Mouse (Mus musculus): ENCODE data around the gene Ralgps2. TPM values are rescaled to one million over a fixed set of nuclear protein-coding genes. Genes with fewer than 3 reads are reported as not detected.

Ralgps2 gene
- polyA plus RNA-seq, 1 experiment: 20.3 TPM

- no peak overlapping the region for H3K4me3 ChIP-seq (replicated peaks; ENCODE audit: insufficient read depth, low read depth, low read length)
- H3K4me1 ChIP-seq (ENCODE audit: control insufficient read depth, insufficient read depth, low read length): peaks cover 6% of the 10 kb centered on the region
- H3K27ac ChIP-seq (ENCODE audit: insufficient read depth, low read length): no peak overlapping the region
- H3K27me3 ChIP-seq (ENCODE audit: control insufficient read depth, insufficient read depth, low read length): no peaks in the 10 kb centered on the region
- TF ChIP-seq POLR2A (IDR thresholded peaks at IDR 0.05; ENCODE audit: borderline replicate concordance, insufficient read depth, low read length) (no peak), CTCF (IDR thresholded peaks at IDR 0.05; ENCODE audit: borderline replicate concordance, insufficient read depth, low read depth, low read length) (no peak)
- DNase-seq: no peak
- WGBS: 63% methylated on average over 11 of the region's 11 CpGs
These were observed 97.6 kb downstream of the Ralgps2 start for GRCm38 (mm10) chr1:156841625-156842339.

GRCm38 (mm10) chr1:156838695-156839094 is 100.7 kb downstream of the Ralgps2 start:
- H3K4me3 ChIP-seq (replicated peaks; ENCODE audit: insufficient read depth, low read depth, low read length): no peak overlapping the region
- 12% methylated on average over 6 of the region's 6 CpGs for WGBS
- peaks cover 6% of the 10 kb centered on the region for H3K4me1 ChIP-seq (ENCODE audit: control insufficient read depth, insufficient read depth, low read length)
- H3K27ac ChIP-seq (ENCODE audit: insufficient read depth, low read length): no peak overlapping the region
- DNase-seq: no peak
- H3K27me3 ChIP-seq (ENCODE audit: control insufficient read depth, insufficient read depth, low read length): no peaks in the 10 kb centered on the region
- no peak for TF ChIP-seq CTCF (IDR thresholded peaks at IDR 0.05; ENCODE audit: borderline replicate concordance, insufficient read depth, low read depth, low read length)
- TF ChIP-seq POLR2A (IDR thresholded peaks at IDR 0.05; ENCODE audit: borderline replicate concordance, insufficient read depth, low read length): no peak

GRCm38 (mm10) chr1:156838177-156838576 is 101.2 kb downstream of the Ralgps2 start, which contains the start of gene Angptl1:
TSS of gene Angptl1 (plus strand) at chr1:156838562.
- TF ChIP-seq CTCF (IDR thresholded peaks at IDR 0.05; ENCODE audit: borderline replicate concordance, insufficient read depth, low read depth, low read length) (no peak), POLR2A (IDR thresholded peaks at IDR 0.05; ENCODE audit: borderline replicate concordance, insufficient read depth, low read length) (no peak)
- Histone ChIP-seq H3K27me3 (ENCODE audit: control insufficient read depth, insufficient read depth, low read length) (no peaks in the 10 kb centered on the region), H3K4me1 (ENCODE audit: control insufficient read depth, insufficient read depth, low read length) (peaks cover 6% of the 10 kb centered on the region), H3K27ac (ENCODE audit: insufficient read depth, low read length) (no peak within 1 kb of the TSS), H3K4me3 (replicated peaks; ENCODE audit: insufficient read depth, low read depth, low read length) (no peak within 1 kb of the TSS)
- WGBS: 78% methylated on average over 4 of the region's 4 CpGs
- no peak for DNase-seq

- Histone ChIP-seq H3K4me1 (ENCODE audit: control insufficient read depth, insufficient read depth, low read length) (no peaks in the 10 kb centered on the region), H3K4me3 (replicated peaks; ENCODE audit: insufficient read depth, low read depth, low read length) (no peak overlapping the region), H3K27ac (ENCODE audit: insufficient read depth, low read length) (no peak overlapping the region), H3K27me3 (ENCODE audit: control insufficient read depth, insufficient read depth, low read length) (no peaks in the 10 kb centered on the region)
- TF ChIP-seq CTCF (IDR thresholded peaks at IDR 0.05; ENCODE audit: borderline replicate concordance, insufficient read depth, low read depth, low read length) (no peak), POLR2A (IDR thresholded peaks at IDR 0.05; ENCODE audit: borderline replicate concordance, insufficient read depth, low read length) (no peak)
- 91% methylated on average over 1 of the region's 1 CpGs for WGBS
- no peak for DNase-seq
These were observed 120.2 kb downstream of the Ralgps2 start for GRCm38 (mm10) chr1:156819236-156819635.

- Histone ChIP-seq H3K4me3 (replicated peaks; ENCODE audit: insufficient read depth, low read depth, low read length) (no peak overlapping the region), H3K27me3 (ENCODE audit: control insufficient read depth, insufficient read depth, low read length) (no peaks in the 10 kb centered on the region), H3K27ac (ENCODE audit: insufficient read depth, low read length) (no peak overlapping the region), H3K4me1 (ENCODE audit: control insufficient read depth, insufficient read depth, low read length) (no peaks in the 10 kb centered on the region)
- no peak for TF ChIP-seq POLR2A (IDR thresholded peaks at IDR 0.05; ENCODE audit: borderline replicate concordance, insufficient read depth, low read length)
- TF ChIP-seq CTCF (IDR thresholded peaks at IDR 0.05; ENCODE audit: borderline replicate concordance, insufficient read depth, low read depth, low read length): no peak
- WGBS: 76% methylated on average over 6 of the region's 6 CpGs
- no peak for DNase-seq
These were observed 125.9 kb downstream of the Ralgps2 start for GRCm38 (mm10) chr1:156813485-156813884.

- no peak for DNase-seq
- WGBS: 60% methylated on average over 8 of the region's 8 CpGs
- Histone ChIP-seq H3K4me3 (replicated peaks; ENCODE audit: insufficient read depth, low read depth, low read length) (no peak overlapping the region), H3K4me1 (ENCODE audit: control insufficient read depth, insufficient read depth, low read length) (no peaks in the 10 kb centered on the region), H3K27me3 (ENCODE audit: control insufficient read depth, insufficient read depth, low read length) (no peaks in the 10 kb centered on the region), H3K27ac (ENCODE audit: insufficient read depth, low read length) (no peak overlapping the region)
- TF ChIP-seq CTCF (IDR thresholded peaks at IDR 0.05; ENCODE audit: borderline replicate concordance, insufficient read depth, low read depth, low read length) (no peak), POLR2A (IDR thresholded peaks at IDR 0.05; ENCODE audit: borderline replicate concordance, insufficient read depth, low read length) (no peak)
These were observed 126.7 kb downstream of the Ralgps2 start for GRCm38 (mm10) chr1:156812716-156813115.

GRCm38 (mm10) chr1:156811928-156812327 is 127.5 kb downstream of the Ralgps2 start:
- no peak for DNase-seq
- Histone ChIP-seq H3K27ac (ENCODE audit: insufficient read depth, low read length) (no peak overlapping the region), H3K27me3 (ENCODE audit: control insufficient read depth, insufficient read depth, low read length) (no peaks in the 10 kb centered on the region), H3K4me3 (replicated peaks; ENCODE audit: insufficient read depth, low read depth, low read length) (no peak overlapping the region), H3K4me1 (ENCODE audit: control insufficient read depth, insufficient read depth, low read length) (no peaks in the 10 kb centered on the region)
- TF ChIP-seq CTCF (IDR thresholded peaks at IDR 0.05; ENCODE audit: borderline replicate concordance, insufficient read depth, low read depth, low read length) (no peak), POLR2A (IDR thresholded peaks at IDR 0.05; ENCODE audit: borderline replicate concordance, insufficient read depth, low read length) (no peak)
- WGBS: 53% methylated on average over 7 of the region's 7 CpGs

GRCm38 (mm10) chr1:156808332-156808731 is 131.1 kb downstream of the Ralgps2 start:
- Histone ChIP-seq H3K4me3 (replicated peaks; ENCODE audit: insufficient read depth, low read depth, low read length) (no peak overlapping the region), H3K27me3 (ENCODE audit: control insufficient read depth, insufficient read depth, low read length) (no peaks in the 10 kb centered on the region), H3K4me1 (ENCODE audit: control insufficient read depth, insufficient read depth, low read length) (no peaks in the 10 kb centered on the region), H3K27ac (ENCODE audit: insufficient read depth, low read length) (no peak overlapping the region)
- TF ChIP-seq CTCF (IDR thresholded peaks at IDR 0.05; ENCODE audit: borderline replicate concordance, insufficient read depth, low read depth, low read length) (no peak), POLR2A (IDR thresholded peaks at IDR 0.05; ENCODE audit: borderline replicate concordance, insufficient read depth, low read length) (no peak)
- no peak for DNase-seq
- WGBS: 63% methylated on average over 10 of the region's 10 CpGs
